Mouse (Mus musculus): ENCODE results near the gene Pde1c.

DNA sequence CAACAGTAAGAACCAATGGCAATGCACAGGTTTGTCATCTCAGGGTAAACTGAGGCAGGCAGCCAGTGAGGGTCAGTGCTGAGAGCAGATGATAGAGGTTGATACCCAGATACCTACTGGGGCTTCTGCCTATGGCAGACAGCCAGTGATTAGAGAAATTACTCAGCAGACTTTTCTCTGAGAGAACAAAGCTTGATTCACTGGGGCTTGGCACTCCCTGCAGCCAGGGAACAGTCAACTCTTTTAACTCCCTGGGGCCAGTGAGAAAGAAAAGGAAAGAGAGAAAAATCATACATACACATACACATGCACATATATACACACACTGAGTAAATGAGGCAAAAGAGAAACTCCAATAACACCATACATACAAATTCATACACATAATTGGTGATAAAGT, 505.2 kb downstream of the Pde1c start:
- TF ChIP-seq TAL1 (IDR thresholded peaks at IDR 0.05; ENCODE audit: low read length) (no peak), GATA1 (IDR thresholded peaks at IDR 0.05; ENCODE audit: low read length) (no peak)
